Mouse (Mus musculus) colon, adult 2 months (tissue): Measurements from ENCODE around the gene 1700008P02Rik. TPM values are rescaled to one million over a fixed set of nuclear protein-coding genes. Genes with fewer than 3 reads are reported as not detected.

ENCODE experiments used
- polyA plus RNA-seq: library from polyadenylated mRNA; depleted of rRNA; stranded (reverse); fragments of >200 nt; gene quantifications from 2 replicates; pipeline ENCODE4 v1.2.3, GENCODE M21; 2012; rRNA removed

The 1700008P02Rik gene
- not detected in 2 replicates for polyA plus RNA-seq

GRCm38 (mm10) chr3:6620343-6620742, at the start of gene 1700008P02Rik:
Gene 1700008P02Rik, minus strand, starts transcription at chr3:6620443.

